Mouse (Mus musculus): Measurements from ENCODE around the gene Mre11a. TPM values are rescaled to one million over a fixed set of nuclear protein-coding genes. Genes with fewer than 3 reads are reported as not detected.

Mre11a gene
- total and polyA plus RNA-seq, 3 experiments, result 27.7 to 47.3 (median 45.7) TPM

GRCm38 (mm10) chr9:14810111-14810510 is 25.7 kb downstream of the Mre11a start:
- in situ Hi-C loops (cut with MboI; ENCODE audit: low pct_ligation_motif_present, low pct_unique_long_range_greater_than_20kb, low sequenced_read_pairs) (no loop called here), dilution Hi-C loops (cut with MboI; ENCODE audit: extremely low pct_ligation_motif_present, extremely low pct_unique_long_range_greater_than_20kb, low sequenced_read_pairs) (no loop called here)
- Histone ChIP-seq H3K27me3 (replicated peaks) (no peaks in the 10 kb centered on the region), H3K27ac (ENCODE audit: insufficient read depth, low read depth) (no peak overlapping the region), H3K4me1 (ENCODE audit: control insufficient read depth in 1 of 2, insufficient read depth in 2 of 2) (no peaks in the 10 kb centered on the region), H3K4me2 (ENCODE audit: insufficient read depth, low read depth, poor library complexity, severe bottlenecking) (no peak overlapping the region), H3K9ac (ENCODE audit: insufficient read depth, low read depth) (no peak overlapping the region), H3K36me3 (replicated peaks in 1 of 2; ENCODE audit: control insufficient read depth in 1 of 2, insufficient read depth in 1 of 2, low read length in 1 of 2) (peaks cover 58 to 87% of the 10 kb centered on the region in 2 experiments), H3K4me3 (replicated peaks in 1 of 3; ENCODE audit: low read depth in 2 of 3, low read length in 2 of 3, poor library complexity in 1 of 3) (no peak overlapping the region), H3K79me2 (replicated peaks; ENCODE audit: control insufficient read depth, extremely low read depth, insufficient read depth, poor library complexity, severe bottlenecking) (no peaks in the 10 kb centered on the region), H3K9me3 (replicated peaks; ENCODE audit: low read length) (no peaks in the 10 kb centered on the region)
- DNase-seq (ENCODE audit: extremely low read depth), result no peak
- TF ChIP-seq UBTF (IDR thresholded peaks at IDR 0.05; ENCODE audit: low read depth, low read length), result no peak
- TF ChIP-seq TCF12 (IDR thresholded peaks at IDR 0.05; ENCODE audit: low read depth, low read length), result no peak
- no peak for TF ChIP-seq ZC3H11A (IDR thresholded peaks at IDR 0.05; ENCODE audit: low read depth, low read length)
- no peak for TF ChIP-seq MAZ (IDR thresholded peaks at IDR 0.05; ENCODE audit: low read depth, low read length)
- TF ChIP-seq E2F4 (IDR thresholded peaks at IDR 0.05; ENCODE audit: insufficient replicate concordance, low read depth, low read length), result no peak
- TF ChIP-seq ZNF384 (IDR thresholded peaks at IDR 0.05; ENCODE audit: low read depth, low read length), result no peak
- no peak for TF ChIP-seq CHD2 (IDR thresholded peaks at IDR 0.05; ENCODE audit: low read length)
- TF ChIP-seq ELF1 (IDR thresholded peaks at IDR 0.05; ENCODE audit: low read depth, low read length), result no peak
- no peak for TF ChIP-seq KAT2A (IDR thresholded peaks at IDR 0.05; ENCODE audit: insufficient replicate concordance, low read length)
- no peak for TF ChIP-seq MYC (IDR thresholded peaks at IDR 0.05; ENCODE audit: low read depth, low read length)
- no peak for TF ChIP-seq JUND (conservative IDR thresholded peaks at IDR 0.05; ENCODE audit: low read depth, low read length)
- TF ChIP-seq ZMIZ1 (IDR thresholded peaks at IDR 0.05; ENCODE audit: low read depth, low read length), result no peak
- no peak for TF ChIP-seq NELFE (IDR thresholded peaks at IDR 0.05; ENCODE audit: low read depth, low read length)
- TF ChIP-seq JUN (IDR thresholded peaks at IDR 0.05; ENCODE audit: insufficient read depth, low read depth, low read length), result no peak
- no peak for TF ChIP-seq SMC3 (IDR thresholded peaks at IDR 0.05; ENCODE audit: low read depth, low read length)
- TF ChIP-seq MAX (IDR thresholded peaks at IDR 0.05; ENCODE audit: low read length), result no peak
- TF ChIP-seq POLR2A (IDR thresholded peaks at IDR 0.05; ENCODE audit: low read depth, low read length), result no peak
- no peak for TF ChIP-seq MXI1 (IDR thresholded peaks at IDR 0.05; ENCODE audit: low read depth, low read length)
- TF ChIP-seq ETS1 (conservative IDR thresholded peaks at IDR 0.05; ENCODE audit: low read depth, low read length), result no peak

GRCm38 (mm10) chr9:14821396-14821795 is 36.9 kb downstream of the Mre11a start:
- no peaks in the 10 kb centered on the region for H3K27me3 ChIP-seq (replicated peaks)
- no peak overlapping the region for H3K9ac ChIP-seq (ENCODE audit: insufficient read depth, low read depth)
- H3K36me3 ChIP-seq (replicated peaks in 1 of 2; ENCODE audit: control insufficient read depth in 1 of 2, insufficient read depth in 1 of 2, low read length in 1 of 2), result peaks cover 61 to 93% of the 10 kb centered on the region in 2 experiments
- no peaks in the 10 kb centered on the region for H3K9me3 ChIP-seq (replicated peaks; ENCODE audit: low read length)
- dilution Hi-C loops (cut with MboI; ENCODE audit: extremely low pct_ligation_motif_present, extremely low pct_unique_long_range_greater_than_20kb, low sequenced_read_pairs) (no loop called here), in situ Hi-C loops (cut with MboI; ENCODE audit: low pct_ligation_motif_present, low pct_unique_long_range_greater_than_20kb, low sequenced_read_pairs) (no loop called here)
- H3K4me3 ChIP-seq (replicated peaks in 1 of 3; ENCODE audit: low read depth in 2 of 3, low read length in 2 of 3, poor library complexity in 1 of 3), result no peak overlapping the region
- H3K27ac ChIP-seq (ENCODE audit: insufficient read depth, low read depth), result no peak overlapping the region
- no peak for DNase-seq (ENCODE audit: extremely low read depth)
- no peaks in the 10 kb centered on the region for H3K4me1 ChIP-seq (ENCODE audit: control insufficient read depth in 1 of 2, insufficient read depth in 2 of 2)
- H3K4me2 ChIP-seq (ENCODE audit: insufficient read depth, low read depth, poor library complexity, severe bottlenecking), result no peak overlapping the region
- TF ChIP-seq NELFE (IDR thresholded peaks at IDR 0.05; ENCODE audit: low read depth, low read length) (no peak), MAZ (IDR thresholded peaks at IDR 0.05; ENCODE audit: low read depth, low read length) (no peak), ELF1 (IDR thresholded peaks at IDR 0.05; ENCODE audit: low read depth, low read length) (no peak), JUND (conservative IDR thresholded peaks at IDR 0.05; ENCODE audit: low read depth, low read length) (no peak), RCOR1 (conservative IDR thresholded peaks at IDR 0.05; ENCODE audit: low read depth, low read length) (no peak), BHLHE40 (IDR thresholded peaks at IDR 0.05; ENCODE audit: low read depth, low read length) (no peak), ETS1 (conservative IDR thresholded peaks at IDR 0.05; ENCODE audit: low read depth, low read length) (no peak), TCF12 (IDR thresholded peaks at IDR 0.05; ENCODE audit: low read depth, low read length) (no peak), JUN (IDR thresholded peaks at IDR 0.05; ENCODE audit: insufficient read depth, low read depth, low read length) (no peak)
- no peaks in the 10 kb centered on the region for H3K79me2 ChIP-seq (replicated peaks; ENCODE audit: control insufficient read depth, extremely low read depth, insufficient read depth, poor library complexity, severe bottlenecking)

Measured in CH12.LX (cell line).